Mouse (Mus musculus) neutrophil, adult 5-6 weeks (primary cell): ENCODE measurements around the gene Abcb8. TPM values are rescaled to one million over a fixed set of nuclear protein-coding genes. Genes with fewer than 3 reads are reported as not detected.

Experiments
- ATAC-seq: fragments of 151-379, 151-347 bp; 2 replicates; pipeline ENCODE4 v1.8.0; 2017; ENCODE audit warnings: mild to moderate bottlenecking, moderate TSS enrichment; ENCODE audit not compliant: insufficient number of reproducible peaks, poor library complexity, low FRiP score, severe bottlenecking; ENCODE audit errors: extremely low read depth
- total RNA-seq: library from RNA; stranded (forward); fragments of 200-1000 nt; gene quantifications from 2 replicates; pipeline ENCODE4 v1.2.3, GENCODE M21; 2017

Gene Abcb8
- 5.0 and 5.2 TPM in 2 replicates for total RNA-seq

DNA sequence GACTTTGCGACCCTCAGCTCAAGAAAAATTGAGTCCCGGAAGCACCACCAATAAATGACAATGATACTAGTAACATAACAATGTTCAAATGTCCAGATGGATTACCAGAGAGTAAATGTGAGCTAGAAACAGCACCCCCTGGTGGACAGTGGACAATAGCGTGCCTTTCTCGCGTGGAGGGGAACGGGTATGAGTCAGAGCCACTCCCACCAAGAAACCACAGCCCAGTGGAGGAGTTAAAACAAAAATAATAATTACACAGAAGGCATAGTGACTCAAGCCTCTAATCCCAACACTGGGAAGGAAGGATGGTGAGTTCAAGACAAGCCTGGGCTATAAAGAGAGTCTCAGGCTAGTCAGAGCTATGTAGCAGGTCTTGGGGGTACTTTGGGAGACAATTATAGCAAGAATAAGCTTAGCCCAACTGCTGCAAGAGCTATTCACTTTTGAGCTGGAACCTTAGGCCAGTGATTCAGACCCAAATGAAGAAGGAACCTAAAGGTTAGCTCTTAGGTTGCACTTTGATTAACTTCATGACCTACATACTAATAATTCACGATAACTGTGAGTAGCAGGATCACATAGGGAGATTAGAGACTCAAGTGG is at the start of gene Abcb8:
Abcb8 (plus strand) TSS at position 272 of the 606 bp plus-strand sequence.
- ATAC-seq, result peak; percentile 71

DNA sequence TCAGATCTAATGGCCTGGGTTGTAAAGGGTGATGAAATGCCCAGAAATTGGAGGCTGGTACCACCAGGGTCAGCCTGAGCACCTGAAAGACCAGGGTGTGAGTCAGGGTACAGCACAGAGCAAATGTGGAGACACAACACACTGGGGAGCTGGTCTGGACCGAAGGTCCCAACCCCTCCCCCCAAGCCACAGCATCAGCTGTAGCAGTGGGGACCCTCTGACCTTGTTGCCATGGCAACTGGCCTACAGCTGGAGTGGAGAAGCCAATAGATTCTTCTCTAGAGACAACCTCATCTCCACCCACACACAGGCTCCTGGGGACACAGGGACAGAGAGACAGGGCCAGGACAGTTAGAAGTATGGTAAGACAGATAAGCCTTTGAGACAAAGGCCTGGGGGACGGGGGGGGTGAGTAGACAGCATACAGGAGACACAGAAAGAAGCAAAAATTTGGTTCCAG is 49.5 kb upstream of the Abcb8 start:
- ATAC-seq, result no peak

DNA sequence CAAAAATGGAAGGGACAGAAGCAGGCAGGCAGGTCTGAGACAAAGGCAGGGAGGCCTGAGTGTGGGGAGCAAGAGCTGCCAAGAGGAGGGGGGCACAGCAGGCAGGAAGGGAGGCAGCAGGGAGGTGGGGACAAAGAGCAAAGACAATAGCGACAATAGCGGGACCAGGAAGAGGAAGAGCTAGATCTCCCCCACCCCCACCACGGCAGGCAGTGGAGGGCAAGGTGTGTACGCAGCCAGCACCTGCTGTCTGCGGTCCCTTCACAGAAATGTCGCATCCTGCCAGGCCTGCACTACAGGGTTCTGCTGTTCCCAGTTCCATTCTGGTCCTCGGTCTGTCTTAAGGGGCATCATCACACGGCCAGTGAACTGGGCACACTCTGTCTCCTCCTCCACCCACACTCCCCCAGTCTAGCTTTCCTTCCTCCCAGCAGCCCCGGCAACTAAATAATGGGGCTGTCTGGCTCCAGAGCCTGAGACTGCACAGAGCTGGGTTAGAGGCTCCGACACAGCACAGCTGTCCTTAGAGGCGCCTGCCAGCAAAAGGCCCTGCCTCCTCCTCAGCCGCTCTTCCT is 48.9 kb upstream of the Abcb8 start:
- 0 out of 2 replicates have a peak, but pooled peaks have one; percentile 14 for ATAC-seq

- ATAC-seq, result no peak
Measured at GRCm38 (mm10) chr5:24346313-24346712, 47.1 kb upstream of the Abcb8 start.

DNA sequence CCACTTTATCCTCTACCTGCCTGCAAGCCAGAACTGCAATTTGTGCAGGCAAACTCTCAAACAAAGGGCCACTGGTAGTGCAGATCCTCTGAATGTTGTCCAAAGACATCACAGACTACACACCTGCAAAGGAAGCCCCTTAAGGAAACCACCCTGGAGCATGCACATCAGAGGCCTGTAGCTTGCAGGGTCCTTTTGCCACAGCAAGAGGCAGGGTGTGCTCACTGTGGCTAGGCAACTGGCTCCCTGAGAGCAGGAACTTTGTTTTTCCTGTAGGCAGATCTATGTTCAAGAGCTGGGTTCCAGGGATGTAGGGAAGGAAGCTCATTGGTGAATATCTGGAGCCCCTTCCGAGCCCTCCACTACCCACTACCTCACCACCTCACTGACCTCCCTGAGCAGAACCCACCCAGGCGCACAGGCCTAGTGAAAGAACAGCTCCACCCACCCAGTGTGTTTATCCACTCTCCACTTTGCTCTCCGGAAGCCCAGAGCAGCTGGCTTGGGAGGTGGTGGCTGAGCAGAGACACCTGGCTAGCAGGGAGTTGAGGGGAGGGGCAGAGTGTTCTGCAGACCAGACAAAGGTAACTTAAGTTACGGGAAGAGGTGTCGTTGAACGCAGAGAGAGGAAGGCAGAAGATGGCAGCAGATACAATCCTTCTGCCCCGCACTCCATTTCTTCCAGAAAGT is 46.1 kb upstream of the Abcb8 start:
- no peak for ATAC-seq

DNA sequence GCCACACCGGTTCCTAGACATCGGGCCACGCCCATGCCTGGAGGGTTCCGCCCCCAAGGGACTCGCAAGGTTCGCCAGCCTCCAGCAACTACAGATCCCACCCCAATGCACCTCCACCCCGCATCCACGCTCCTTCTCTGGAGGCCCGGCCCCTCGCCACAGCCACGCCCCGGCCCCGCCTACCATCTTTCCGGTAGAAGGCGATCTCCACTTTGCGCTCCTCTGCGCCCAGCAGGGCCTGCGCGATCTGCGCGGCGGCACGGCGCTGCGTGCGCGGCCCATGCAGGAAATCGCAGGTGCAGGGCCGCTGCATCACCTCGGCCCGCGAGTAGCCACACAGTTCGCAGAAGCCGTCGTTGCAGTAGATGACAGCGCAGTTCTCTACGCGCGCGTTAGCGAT is 45.3 kb upstream of the Abcb8 start:
- ATAC-seq, result peak; percentile 27

DNA sequence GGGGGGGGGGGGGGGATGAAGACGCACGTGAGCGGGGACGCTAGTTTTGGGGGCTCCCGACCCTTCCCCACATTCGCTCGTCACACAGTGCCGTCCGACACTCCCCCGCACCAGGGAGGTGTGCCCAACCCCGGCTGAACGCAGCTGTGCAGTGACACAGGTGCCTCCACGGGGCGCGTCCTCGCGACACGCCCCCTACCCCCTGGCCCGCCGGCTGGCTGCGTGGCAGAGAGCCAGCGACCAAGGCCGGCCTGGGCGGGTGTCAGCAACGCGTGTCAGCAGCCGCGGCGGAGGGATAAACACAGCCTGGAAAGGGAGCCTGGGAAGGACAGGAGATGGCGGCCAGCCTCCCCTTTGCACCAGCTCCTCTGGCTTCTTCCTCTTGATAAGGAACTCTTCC is 44.9 kb upstream of the Abcb8 start:
- ATAC-seq, result no peak

- ATAC-seq, result no peak
Measured at GRCm38 (mm10) chr5:24350073-24350472, 43.4 kb upstream of the Abcb8 start.

GRCm38 (mm10) chr5:24350531-24351250 is 42.8 kb upstream of the Abcb8 start:
- no peak for ATAC-seq

DNA sequence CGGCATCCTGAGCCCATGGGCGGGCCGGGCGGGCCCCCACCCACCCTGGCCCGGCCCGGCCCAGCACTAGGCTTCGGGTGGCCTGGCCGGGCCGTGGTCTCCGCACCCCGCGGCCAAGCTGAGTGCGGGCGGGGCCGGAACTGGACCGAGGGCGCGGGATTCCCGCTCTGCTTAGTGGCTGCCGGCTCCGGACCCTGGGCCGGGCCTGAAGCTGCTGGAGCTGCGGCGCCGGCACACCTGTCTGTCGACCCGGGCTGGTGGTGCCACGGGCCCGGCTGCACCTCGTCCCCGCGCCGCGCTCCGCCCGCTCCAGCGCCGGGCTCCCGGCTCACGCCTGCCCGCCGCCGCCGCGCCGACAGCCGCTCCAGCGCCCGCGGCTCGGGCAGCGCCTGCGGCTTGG is 42.2 kb upstream of the Abcb8 start, which contains the start of gene Kcnh2:
Kcnh2 (minus strand) TSS at position 327 of the 400 bp plus-strand sequence.
- ATAC-seq, result no peak

GRCm38 (mm10) chr5:24351701-24352171 is 41.7 kb upstream of the Abcb8 start:
- ATAC-seq, result no peak

- no peak for ATAC-seq
Measured at GRCm38 (mm10) chr5:24352251-24352859, 41.1 kb upstream of the Abcb8 start.

GRCm38 (mm10) chr5:24353327-24353726 is 40.1 kb upstream of the Abcb8 start:
- ATAC-seq, result no peak

DNA sequence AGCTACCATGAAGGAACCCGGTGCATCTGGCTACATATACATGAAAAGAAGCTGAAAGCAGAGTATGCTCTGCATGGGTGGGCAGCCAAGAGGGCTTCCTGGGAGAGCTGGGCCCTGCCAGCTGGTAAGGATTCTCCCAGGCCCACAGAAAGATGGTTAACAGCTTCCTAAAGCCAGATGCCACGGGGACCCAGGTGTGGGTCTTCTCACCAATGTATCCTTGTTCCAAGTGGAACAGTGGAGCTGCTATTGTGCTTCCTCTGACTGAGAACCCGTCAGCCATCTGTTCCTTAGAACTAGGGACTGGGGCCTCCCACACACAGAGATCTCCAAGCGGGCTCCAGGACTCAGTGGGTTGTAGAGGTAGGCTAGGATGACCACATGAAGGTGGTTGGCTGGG is 36.7 kb upstream of the Abcb8 start:
- ATAC-seq, result no peak

DNA sequence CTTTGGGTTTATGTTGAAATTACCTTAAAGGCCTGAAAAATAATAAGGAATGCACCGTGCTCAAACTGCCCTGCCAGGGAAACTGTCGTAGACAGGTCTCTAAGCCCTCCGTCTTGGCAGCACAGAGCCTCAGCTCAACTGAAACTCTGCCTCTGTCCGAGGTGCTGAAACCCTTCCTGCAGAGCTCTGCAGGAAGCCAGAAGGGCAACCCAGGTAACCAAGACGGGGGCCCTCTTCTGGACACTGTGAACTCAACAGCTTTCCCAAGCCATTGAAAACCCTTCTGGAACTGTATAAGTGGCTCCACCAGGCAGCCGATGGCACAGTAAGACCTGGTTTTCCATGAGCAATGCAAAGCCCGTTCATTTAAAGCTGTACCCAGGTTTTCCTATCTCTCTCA is 36.0 kb upstream of the Abcb8 start:
- no peak for ATAC-seq

DNA sequence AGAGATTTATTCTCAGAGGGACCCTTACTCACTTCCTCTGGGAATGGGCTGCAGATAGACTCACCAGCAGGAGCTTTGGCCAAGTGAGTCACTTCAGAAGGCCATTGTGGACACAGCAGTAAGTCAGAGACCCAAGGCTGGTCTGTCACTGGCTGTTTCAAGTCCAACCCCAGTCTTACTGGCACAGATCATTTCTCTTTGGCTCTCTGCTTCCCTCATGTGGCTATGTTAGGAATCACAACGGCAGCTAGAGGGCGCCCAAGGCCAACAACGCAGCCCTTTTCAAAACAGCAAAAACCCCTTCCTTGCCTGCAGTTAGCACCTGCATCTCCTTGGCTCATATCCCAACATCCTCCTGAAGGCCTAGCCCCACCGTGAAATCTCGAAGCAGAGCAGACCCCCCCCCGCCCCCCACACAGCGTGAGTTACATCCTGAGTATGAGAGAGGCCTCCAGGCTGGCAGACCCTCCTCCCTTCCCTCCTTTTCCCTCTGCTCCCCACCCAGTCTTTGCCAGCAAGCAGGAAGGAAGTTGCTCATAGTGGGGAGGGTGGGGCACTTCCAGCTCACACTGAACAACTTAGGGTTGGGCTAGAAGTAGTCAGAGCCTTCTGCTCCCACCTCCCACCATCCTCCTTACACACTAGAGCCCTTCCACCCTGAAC is 32.5 kb upstream of the Abcb8 start:
- ATAC-seq, result peak; percentile 65; the same call in 1 of the 2 replicates

- no peak for ATAC-seq
Measured at GRCm38 (mm10) chr5:24363467-24363866, 30.0 kb upstream of the Abcb8 start.

- ATAC-seq, result no peak
Measured at GRCm38 (mm10) chr5:24364061-24364460, 29.4 kb upstream of the Abcb8 start.

GRCm38 (mm10) chr5:24364508-24364907 is 29.0 kb upstream of the Abcb8 start, which contains the start of gene Nos3:
TSS of gene Nos3 (plus strand) at chr5:24364810.
- ATAC-seq, result no peak
